Mouse (Mus musculus): ENCODE results near the gene Ppdpf. TPM values are rescaled to one million over a fixed set of nuclear protein-coding genes. Genes with fewer than 3 reads are reported as not detected.

Ppdpf gene
- polyA plus RNA-seq, 1 experiment from 2014 or later, result 364 TPM

DNA sequence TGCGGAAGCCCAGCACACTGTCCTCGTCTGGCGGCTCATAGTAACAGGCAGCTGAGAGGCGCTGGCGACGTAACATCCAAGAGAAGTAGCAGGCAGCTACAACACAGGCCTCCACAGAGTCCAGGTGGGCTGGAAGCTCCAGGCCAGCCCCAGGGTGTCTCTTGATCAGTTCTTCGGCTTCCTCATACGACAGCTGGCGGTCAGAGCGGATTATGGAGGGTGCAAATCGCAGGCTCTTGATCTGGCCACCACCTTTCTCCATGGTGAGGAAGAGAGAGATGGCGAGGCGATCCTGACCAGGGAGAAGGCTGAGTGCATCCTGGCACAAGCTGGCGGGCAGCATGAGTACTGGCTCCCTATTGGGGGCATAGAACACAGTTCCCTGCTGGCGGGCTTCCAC is 46.4 kb downstream of the Ppdpf start:
- ATAC-seq (ENCODE audit: insufficient read depth), result no peak
- no peak for TF ChIP-seq CTCF (IDR thresholded peaks at IDR 0.05; ENCODE audit: low read depth)
- Histone ChIP-seq H3K27me3 (ENCODE audit: insufficient read depth, low read length) (no peaks in the 10 kb centered on the region), H3K9me3 (ENCODE audit: low read depth, low read length) (no peaks in the 10 kb centered on the region), H3K36me3 (ENCODE audit: insufficient read depth) (peaks cover 15% of the 10 kb centered on the region; the same call in 1 of the 2 replicates), H3K27ac (ENCODE audit: low read depth) (no peak overlapping the region), H3K4me1 (ENCODE audit: insufficient read depth) (no peaks in the 10 kb centered on the region), H3K4me2 (no peak overlapping the region), H3K9ac (no peak overlapping the region), H3K4me3 (ENCODE audit: low read depth, low read length) (no peak overlapping the region)
- WGBS, result 84% methylated on average over 15 of the region's 15 CpGs
- DNase-seq, result no peak

DNA sequence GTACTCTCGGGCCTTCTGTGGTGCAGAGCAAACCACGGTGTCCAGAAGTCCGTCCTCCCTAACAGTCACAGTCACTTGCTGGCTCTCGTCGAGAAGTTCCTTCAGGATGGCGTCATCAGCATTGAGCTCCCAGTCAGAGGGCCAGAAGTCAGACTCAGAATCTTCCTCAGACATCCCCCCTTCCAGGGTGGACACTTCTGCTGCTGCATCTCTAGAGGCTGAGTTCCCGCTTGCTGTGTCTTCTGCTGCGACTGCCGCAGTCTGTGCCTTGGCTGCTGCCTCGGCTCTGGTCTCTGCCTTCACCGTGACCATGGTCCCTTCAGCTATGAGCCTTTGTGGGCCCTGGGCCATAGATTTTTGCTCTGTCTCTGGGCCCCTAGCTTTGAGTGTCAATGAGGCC is 47.6 kb downstream of the Ppdpf start:
- Histone ChIP-seq H3K27ac (ENCODE audit: low read depth) (no peak overlapping the region), H3K4me2 (no peak overlapping the region), H3K4me1 (ENCODE audit: insufficient read depth) (no peaks in the 10 kb centered on the region), H3K9me3 (ENCODE audit: low read depth, low read length) (no peaks in the 10 kb centered on the region), H3K9ac (no peak overlapping the region), H3K36me3 (ENCODE audit: insufficient read depth) (peaks cover 16% of the 10 kb centered on the region; the same call in 1 of the 2 replicates), H3K4me3 (ENCODE audit: low read depth, low read length) (no peak overlapping the region), H3K27me3 (ENCODE audit: insufficient read depth, low read length) (no peaks in the 10 kb centered on the region)
- DNase-seq (no peak), ATAC-seq (ENCODE audit: insufficient read depth) (no peak)
- no peak for TF ChIP-seq CTCF (IDR thresholded peaks at IDR 0.05; ENCODE audit: low read depth)
- WGBS, result 85% methylated on average over 11 of the region's 11 CpGs

DNA sequence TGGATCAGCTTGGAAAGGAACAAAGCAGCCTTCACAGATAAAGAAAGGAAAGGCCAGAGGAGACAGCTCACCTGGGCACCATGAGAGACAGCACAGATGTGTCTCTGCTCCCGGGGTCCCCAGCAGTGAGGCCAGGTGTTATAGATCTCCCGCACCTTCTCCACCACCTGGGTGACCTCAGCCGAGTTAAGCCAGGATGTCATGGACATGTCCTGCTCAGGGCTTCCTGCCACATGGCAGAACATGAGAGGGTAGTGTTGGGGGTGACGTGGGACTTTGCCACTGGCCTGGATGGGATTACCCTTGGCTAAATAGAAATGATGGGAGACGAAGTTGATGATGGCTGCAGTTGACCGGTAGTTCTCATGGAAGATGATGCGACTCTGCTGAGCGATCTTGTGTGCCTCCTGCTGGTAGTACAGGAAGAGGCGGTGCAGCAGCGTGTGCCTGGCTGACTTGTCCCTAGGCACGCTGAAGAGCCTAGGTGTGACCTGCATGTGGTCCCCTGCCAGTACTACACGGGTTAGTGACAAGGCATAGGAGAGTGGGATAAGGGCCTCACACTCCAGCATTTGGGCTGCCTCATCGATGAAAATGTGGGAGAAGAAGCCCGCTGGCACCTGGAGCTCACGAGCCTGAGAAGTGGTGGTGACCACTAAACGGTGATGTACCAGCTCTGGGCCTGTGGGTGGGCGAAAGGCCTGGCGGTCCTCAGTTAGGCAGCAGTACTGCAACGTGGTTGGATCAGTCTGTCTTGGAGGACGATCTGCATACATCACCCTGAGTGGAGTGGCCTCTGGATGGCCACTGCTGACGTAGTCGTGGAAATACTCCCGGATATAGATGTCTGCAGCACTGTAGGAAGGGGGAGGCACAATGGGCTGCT is 48.9 kb downstream of the Ppdpf start:
- Histone ChIP-seq H3K9ac (no peak overlapping the region), H3K36me3 (ENCODE audit: insufficient read depth) (peaks cover 16% of the 10 kb centered on the region; the same call in 1 of the 2 replicates), H3K27ac (ENCODE audit: low read depth) (no peak overlapping the region), H3K27me3 (ENCODE audit: insufficient read depth, low read length) (no peaks in the 10 kb centered on the region), H3K4me1 (ENCODE audit: insufficient read depth) (no peaks in the 10 kb centered on the region), H3K9me3 (ENCODE audit: low read depth, low read length) (no peaks in the 10 kb centered on the region), H3K4me3 (ENCODE audit: low read depth, low read length) (no peak overlapping the region), H3K4me2 (no peak overlapping the region)
- ATAC-seq (ENCODE audit: insufficient read depth) (no peak), DNase-seq (no peak)
- WGBS, result 76% methylated on average over 23 of the region's 23 CpGs
- peak; percentile 40 for TF ChIP-seq CTCF (IDR thresholded peaks at IDR 0.05; ENCODE audit: low read depth)

DNA sequence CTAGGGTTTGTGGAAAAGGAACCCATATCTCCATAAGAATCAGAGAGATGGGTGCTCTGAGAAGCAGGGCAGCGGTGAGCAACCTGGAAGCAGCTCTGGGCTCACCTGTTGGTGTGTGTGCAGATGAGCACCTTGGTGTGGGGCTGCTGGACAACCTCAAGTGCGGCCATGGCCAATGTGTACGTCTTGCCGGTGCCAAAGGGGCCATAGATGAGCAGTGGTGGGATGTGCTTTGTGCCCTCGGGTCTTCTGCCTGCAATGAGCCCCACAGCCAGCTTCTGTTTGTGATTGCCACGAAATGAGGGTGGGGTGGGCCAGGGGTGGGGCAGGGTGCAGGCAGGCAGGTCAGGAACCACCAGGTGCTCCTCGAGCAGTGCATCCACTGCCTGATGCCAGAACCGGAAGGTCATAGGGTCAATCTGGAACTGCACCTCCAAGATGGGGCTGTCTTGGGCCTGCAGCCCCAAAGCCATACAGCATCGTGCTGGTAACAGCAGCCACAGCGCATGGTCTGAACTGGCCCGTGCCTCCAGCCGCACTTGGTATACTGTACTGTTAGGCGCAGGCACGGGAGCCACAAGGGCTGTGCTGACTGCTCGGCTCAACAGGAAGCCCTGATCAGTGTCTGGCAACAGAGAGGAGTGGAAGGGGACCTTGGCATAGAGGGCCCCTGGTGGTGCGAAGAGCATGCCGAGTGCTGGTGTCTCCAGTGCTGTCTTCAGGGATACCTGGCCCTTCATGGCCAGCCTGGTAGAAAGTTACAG is 50.4 kb downstream of the Ppdpf start:
- H3K27ac ChIP-seq (ENCODE audit: low read depth), result no peak overlapping the region
- no peak overlapping the region for H3K4me3 ChIP-seq (ENCODE audit: low read depth, low read length)
- DNase-seq (no peak), ATAC-seq (ENCODE audit: insufficient read depth) (no peak)
- 86% methylated on average over 17 of the region's 17 CpGs for WGBS
- no peaks in the 10 kb centered on the region for H3K9me3 ChIP-seq (ENCODE audit: low read depth, low read length)
- H3K4me1 ChIP-seq (ENCODE audit: insufficient read depth), result 0 out of 2 replicates have a peak, but pooled peaks cover 3% of the 10 kb centered on the region
- TF ChIP-seq CTCF (IDR thresholded peaks at IDR 0.05; ENCODE audit: low read depth), result no peak
- H3K9ac ChIP-seq, result no peak overlapping the region
- H3K4me2 ChIP-seq, result no peak overlapping the region
- peaks cover 16% of the 10 kb centered on the region; the same call in 1 of the 2 replicates for H3K36me3 ChIP-seq (ENCODE audit: insufficient read depth)
- no peaks in the 10 kb centered on the region for H3K27me3 ChIP-seq (ENCODE audit: insufficient read depth, low read length)

DNA sequence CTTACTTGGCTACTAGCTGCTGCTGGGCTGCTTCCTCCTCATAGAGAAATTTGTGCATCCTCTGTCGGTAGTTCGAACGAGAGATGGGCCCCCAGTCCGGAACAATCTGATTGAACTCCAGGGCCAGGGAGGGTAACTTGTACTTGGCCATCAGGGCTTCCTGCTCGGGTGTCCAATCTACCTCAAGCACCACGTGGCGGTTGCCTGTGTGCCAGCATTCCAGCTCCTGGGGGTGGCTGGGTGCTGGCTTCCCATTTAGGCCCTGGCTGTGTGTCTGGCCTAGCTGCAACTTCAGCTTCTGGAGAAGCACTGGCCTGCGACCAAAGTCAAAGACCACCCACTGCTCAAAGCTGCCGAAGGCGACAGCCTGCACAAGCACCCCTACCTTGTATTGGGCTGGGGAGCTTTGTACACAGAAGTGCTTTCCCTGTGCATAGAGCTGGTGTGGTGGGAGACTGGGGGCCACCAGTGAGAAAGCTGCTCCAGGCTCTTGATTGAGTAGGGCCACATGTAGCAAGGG is 51.1 kb downstream of the Ppdpf start:
- TF ChIP-seq CTCF (IDR thresholded peaks at IDR 0.05; ENCODE audit: low read depth), result no peak

More for the DNA sequence above, 51.1 kb downstream of the Ppdpf start:
- no peak overlapping the region for H3K4me2 ChIP-seq
- peaks cover 16% of the 10 kb centered on the region; the same call in 1 of the 2 replicates for H3K36me3 ChIP-seq (ENCODE audit: insufficient read depth)
- H3K27ac ChIP-seq (ENCODE audit: low read depth), result no peak overlapping the region
- no peak for ATAC-seq (ENCODE audit: insufficient read depth)
- no peak for DNase-seq
- WGBS, result 77% methylated on average over 10 of the region's 10 CpGs
- 0 out of 2 replicates have a peak, but pooled peaks cover 3% of the 10 kb centered on the region for H3K4me1 ChIP-seq (ENCODE audit: insufficient read depth)
- no peaks in the 10 kb centered on the region for H3K27me3 ChIP-seq (ENCODE audit: insufficient read depth, low read length)
- no peaks in the 10 kb centered on the region for H3K9me3 ChIP-seq (ENCODE audit: low read depth, low read length)
- no peak overlapping the region for H3K4me3 ChIP-seq (ENCODE audit: low read depth, low read length)
- no peak overlapping the region for H3K9ac ChIP-seq

Other genes with a start within 250 kb of the Ppdpf start
- gene Nkain4, start 232.5 kb upstream of the Ppdpf start, polyA plus RNA-seq (2014; fragmentation: Nextera tagmentation; extraction: Ambion mirVana), result 123 and 138 TPM in 2 replicates
- gene Arfgap1, start 220.0 kb upstream of the Ppdpf start, polyA plus RNA-seq (2014; fragmentation: Nextera tagmentation; extraction: Ambion mirVana), result 78.2 and 79.1 TPM in 2 replicates
- gene Col20a1, start 200.7 kb upstream of the Ppdpf start, polyA plus RNA-seq (2014; fragmentation: Nextera tagmentation; extraction: Ambion mirVana), result 0.11 and 0.17 TPM in 2 replicates
- 0.55 and 1.3 TPM in 2 replicates for gene Chrna4, start 143.7 kb upstream of the Ppdpf start, polyA plus RNA-seq (2014; fragmentation: Nextera tagmentation; extraction: Ambion mirVana)
- gene Kcnq2, start 51.9 kb upstream of the Ppdpf start, polyA plus RNA-seq (2014; fragmentation: Nextera tagmentation; extraction: Ambion mirVana), result 0.05 TPM in 2 replicates
- 0.35 TPM in 1 of 2 replicates, not detected in the other for gene Eef1a2, start 30.2 kb upstream of the Ppdpf start, polyA plus RNA-seq (2014; fragmentation: Nextera tagmentation; extraction: Ambion mirVana)
- 0.12 TPM in 1 of 2 replicates, not detected in the other for gene Ptk6, start 15.5 kb downstream of the Ppdpf start, polyA plus RNA-seq (2014; fragmentation: Nextera tagmentation; extraction: Ambion mirVana)
- 0.16 and 0.22 TPM in 2 replicates for gene Srms, start 25.9 kb downstream of the Ppdpf start, polyA plus RNA-seq (2014; fragmentation: Nextera tagmentation; extraction: Ambion mirVana)
- gene Fndc11, start 32.8 kb downstream of the Ppdpf start, polyA plus RNA-seq (2014; fragmentation: Nextera tagmentation; extraction: Ambion mirVana), result 0.21 and 0.27 TPM in 2 replicates
- 2.5 and 3.0 TPM in 2 replicates for gene Helz2, start 54.8 kb downstream of the Ppdpf start, polyA plus RNA-seq (2014; fragmentation: Nextera tagmentation; extraction: Ambion mirVana)
- gene Gmeb2, start 100.8 kb downstream of the Ppdpf start, polyA plus RNA-seq (2014; fragmentation: Nextera tagmentation; extraction: Ambion mirVana), result 18.0 and 21.2 TPM in 2 replicates
- gene Stmn3, start 127.3 kb downstream of the Ppdpf start, polyA plus RNA-seq (2014; fragmentation: Nextera tagmentation; extraction: Ambion mirVana), result 1.6 and 2.5 TPM in 2 replicates
- 67.0 and 70.3 TPM in 2 replicates for gene Rtel1, start 132.5 kb downstream of the Ppdpf start, polyA plus RNA-seq (2014; fragmentation: Nextera tagmentation; extraction: Ambion mirVana)
- 35.7 and 41.1 TPM in 2 replicates for gene Zgpat, start 177.7 kb downstream of the Ppdpf start, polyA plus RNA-seq (2014; fragmentation: Nextera tagmentation; extraction: Ambion mirVana)
- 54.1 and 54.2 TPM in 2 replicates for gene Arfrp1, start 178.2 kb downstream of the Ppdpf start, polyA plus RNA-seq (2014; fragmentation: Nextera tagmentation; extraction: Ambion mirVana)
- 19.6 and 26.6 TPM in 2 replicates for gene Lime1, start 192.8 kb downstream of the Ppdpf start, polyA plus RNA-seq (2014; fragmentation: Nextera tagmentation; extraction: Ambion mirVana)